Mouse (Mus musculus): ENCODE results near the gene Pdzd2. TPM values are rescaled to one million over a fixed set of nuclear protein-coding genes. Genes with fewer than 3 reads are reported as not detected.
A peak's percentile ranks its signal among the peaks of the same experiment; 100 is the strongest.

Gene Pdzd2
- total RNA-seq, 2 experiments from 2014 or later, result 44.1 to 71.4 TPM

DNA sequence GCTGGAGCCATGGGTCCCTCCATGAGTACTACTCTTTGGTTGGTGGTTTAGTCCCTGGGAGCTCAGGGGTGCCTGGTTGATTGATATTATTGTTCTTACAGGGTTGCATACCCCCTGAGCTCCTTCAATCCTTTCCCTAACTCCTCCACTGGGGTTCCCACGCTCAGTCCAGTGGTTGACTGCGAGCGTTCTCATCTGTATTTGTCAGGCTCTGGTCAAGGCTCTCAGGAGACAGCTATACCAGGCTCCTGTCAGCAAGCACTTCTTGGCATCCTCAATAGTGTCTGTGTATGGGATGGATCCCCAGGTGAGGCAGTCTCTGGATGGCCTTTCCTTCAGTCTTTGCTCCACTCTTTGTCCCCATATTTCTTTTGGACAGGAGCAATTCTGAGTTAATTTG lies 392.8 kb downstream of the Pdzd2 start:
- no peak for DNase-seq

DNA sequence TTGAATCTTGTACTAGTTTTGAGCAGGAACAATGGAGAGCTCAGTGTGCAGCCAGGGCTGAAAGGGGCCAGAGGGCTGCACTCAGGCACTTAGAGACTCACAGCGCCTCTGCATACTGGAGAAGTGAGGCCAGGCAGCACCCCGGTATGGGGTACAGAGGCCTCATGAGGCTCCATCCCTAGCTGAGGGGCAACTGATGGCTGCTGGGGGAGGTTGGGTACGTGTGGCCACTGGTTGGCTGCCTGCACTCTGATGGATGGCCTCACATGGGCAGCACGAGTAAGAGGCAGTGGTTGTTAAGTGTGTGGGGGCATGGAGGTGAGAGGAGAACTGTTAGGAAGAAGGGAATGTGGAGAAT lies 398.3 kb downstream of the Pdzd2 start:
- no peak for DNase-seq

DNA sequence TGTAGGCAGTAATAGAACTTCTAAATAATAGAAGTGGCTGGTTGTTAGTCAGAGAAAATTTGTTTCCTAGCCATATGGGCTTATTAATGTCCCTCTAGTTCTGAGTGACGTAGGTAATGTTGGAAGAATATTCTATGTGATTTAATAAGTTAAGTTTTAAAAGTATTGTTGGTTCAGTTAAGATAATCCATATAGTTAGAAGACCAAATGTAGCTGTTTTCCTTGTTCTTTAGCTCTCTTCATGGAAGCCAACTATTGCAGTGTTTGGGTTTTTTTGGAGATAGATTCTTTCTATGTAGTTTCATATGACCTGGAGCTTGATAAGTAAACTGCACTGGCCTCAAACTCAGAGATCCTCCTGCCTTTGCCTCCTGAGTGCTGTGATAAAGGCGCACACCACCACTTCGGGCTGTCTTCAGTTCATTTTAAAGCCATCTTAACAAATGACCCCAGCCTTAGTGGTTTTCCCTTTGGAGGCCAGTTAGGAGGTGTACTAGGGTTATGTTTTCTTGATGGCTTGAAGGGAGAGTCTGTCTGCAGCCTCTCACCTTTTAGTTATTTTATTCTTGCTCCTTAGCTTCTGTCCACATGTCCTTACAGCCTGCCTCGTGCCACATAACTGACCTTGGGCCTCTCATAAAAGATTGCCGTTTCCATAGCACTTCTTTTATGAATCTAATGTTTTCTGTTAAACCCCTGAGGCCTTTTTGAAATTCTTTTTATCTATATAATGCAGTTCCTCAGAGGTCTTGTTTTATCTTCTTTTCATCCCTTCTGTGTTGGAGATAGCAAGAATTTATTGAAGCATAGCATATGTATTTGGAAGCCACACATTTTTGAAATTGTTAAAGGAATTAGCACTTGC lies 399.0 kb downstream of the Pdzd2 start:
- DNase-seq, result no peak

DNA sequence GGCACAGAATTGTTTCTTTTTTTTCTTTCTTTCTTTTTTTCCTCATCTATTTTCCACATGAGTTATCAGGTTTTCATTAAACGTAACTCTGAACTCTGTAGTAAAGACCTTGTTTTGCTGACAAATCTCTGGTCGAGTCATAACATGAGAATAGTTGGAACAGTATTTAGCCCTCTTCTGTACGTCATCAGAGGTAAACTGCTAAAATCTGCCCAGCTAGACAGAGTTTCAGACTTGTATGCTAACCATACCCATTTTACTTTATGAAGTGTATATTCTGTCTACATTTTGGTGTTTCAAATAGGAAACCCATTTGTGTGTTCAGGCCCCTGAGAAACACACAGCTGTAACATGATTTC lies 402.0 kb downstream of the Pdzd2 start:
- DNase-seq, result no peak

DNA sequence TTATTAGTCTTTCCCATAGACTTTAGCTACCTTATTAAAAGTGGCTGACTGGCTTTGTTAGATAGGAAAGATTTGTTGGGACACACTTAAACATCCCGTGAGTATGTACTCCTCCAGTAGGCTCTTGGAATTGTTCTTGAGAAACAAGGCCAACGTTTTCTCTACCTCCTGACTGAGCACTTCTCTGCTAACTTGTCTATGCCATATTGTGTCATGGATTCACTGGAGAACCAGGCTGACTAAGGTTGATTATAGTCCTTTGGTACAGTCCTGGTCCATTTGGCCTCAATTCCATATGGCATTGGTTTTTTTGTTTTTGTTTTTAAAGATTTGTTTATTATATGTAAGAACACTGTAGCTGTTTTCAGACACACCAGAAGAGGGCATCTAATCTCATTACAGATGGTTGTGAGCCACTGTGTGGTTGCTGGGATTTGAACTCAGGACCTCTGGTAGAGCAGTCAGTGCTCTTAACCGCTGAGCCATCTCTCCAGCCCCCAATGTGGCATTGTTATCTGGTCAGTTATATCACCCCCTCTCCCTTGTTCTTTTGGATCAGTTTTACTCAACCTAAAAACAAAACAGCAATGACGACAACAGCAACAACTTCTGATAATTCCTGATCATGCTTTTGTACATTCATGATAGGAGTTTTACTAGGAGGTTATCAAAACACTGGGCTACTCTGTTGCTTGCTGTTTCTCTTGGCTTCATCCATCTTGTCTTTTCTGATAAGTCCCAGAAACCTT lies 402.5 kb downstream of the Pdzd2 start:
- DNase-seq, result no peak

DNA sequence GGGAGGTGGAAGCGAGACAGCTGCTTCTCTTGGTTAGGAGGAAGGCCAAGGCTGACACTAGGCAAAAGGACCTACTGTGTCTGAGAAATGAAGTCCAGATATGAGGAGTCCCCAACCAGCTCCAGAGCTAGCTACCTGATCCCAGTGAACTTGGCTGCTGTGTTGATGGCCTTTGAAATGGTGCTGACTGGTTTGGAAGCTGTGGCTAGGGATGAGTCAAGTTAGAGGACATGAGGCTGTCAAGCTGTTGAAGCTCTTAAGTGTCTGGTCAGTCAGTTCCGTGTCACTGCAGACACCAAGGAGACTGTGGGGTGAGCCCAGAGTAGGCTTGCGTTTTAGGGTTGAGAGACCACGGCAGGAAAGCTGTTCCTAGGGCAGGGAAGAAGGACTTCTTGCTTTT lies 405.3 kb downstream of the Pdzd2 start:
- no peak for DNase-seq

DNA sequence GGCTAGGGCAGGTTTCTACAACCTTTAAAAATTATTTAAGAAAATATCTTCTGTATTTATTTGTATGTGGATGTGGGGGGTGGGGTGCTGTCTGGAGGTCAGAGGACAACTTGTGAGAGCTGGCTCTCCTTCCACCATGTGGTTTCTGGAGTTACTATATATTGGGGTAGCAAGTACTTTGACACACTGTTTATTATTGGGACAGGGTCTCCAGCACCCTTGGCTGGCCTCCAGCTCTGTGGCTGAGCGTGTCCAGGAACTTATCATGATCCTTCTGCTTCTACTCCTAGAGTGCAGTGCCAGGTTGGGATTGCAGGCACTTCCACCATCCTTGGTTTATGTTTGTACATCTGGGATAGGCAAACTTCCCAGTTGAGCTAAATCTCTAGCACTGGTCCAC lies 408.4 kb downstream of the Pdzd2 start:
- DNase-seq, result no peak

DNA sequence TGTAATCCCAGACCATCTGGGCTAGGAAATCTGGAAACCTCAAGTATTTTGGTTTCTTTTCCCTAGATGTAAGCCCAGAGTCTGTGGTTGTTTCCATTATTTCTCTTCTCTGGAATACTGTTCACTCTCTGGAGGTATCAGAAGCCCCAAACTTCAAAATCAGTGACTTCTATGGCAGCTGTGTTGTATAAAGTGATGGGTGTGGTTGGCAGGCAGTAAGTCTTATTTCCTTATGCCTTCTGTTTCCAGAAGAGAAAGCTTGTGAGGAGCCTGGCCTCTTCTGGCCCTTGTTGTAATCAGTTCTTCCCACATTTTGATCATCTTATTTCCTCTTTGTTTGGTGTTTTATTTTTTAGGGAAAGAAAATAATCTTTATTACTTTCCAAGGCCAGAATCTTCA lies 408.8 kb downstream of the Pdzd2 start:
- DNase-seq, result no peak

DNA sequence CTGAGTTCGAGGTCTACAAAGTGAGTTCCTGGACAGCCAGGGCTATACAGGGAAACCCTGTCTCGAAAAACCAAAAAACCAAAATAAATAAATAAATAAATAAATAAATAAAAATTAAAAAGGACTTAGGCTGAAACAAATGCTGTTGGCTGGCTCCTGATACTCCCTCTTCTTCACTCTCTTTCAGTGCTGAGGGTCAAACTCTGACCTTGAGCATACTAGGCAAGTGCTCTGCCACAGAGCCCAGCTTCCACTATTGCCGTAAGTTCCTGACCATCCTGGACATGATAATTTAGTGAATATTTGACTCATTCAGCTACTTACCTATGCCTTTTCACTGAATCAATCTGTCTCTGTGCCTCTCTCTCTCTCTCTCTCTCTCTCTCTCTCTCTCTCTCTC lies 409.3 kb downstream of the Pdzd2 start:
- no peak for DNase-seq

DNA sequence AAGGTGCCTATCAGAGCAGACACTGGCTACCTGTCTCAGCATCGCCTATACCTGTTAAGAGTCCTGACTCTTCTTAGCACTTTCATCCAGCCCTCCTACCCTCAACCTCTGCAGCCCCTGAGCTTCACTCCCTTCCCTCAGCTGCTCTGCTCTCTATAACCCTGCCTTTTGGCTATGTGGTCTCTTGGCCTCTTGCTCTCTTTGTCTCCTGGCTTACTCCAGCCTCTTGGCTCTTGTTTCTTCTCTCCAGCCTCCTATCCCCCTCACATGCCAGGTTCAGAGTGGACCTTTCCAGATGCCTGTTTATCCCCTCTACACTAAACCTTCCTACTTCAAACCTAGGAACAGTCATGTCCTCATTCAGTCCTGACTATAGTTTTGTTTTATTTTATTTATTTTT lies 415.4 kb downstream of the Pdzd2 start:
- no peak for DNase-seq

DNA sequence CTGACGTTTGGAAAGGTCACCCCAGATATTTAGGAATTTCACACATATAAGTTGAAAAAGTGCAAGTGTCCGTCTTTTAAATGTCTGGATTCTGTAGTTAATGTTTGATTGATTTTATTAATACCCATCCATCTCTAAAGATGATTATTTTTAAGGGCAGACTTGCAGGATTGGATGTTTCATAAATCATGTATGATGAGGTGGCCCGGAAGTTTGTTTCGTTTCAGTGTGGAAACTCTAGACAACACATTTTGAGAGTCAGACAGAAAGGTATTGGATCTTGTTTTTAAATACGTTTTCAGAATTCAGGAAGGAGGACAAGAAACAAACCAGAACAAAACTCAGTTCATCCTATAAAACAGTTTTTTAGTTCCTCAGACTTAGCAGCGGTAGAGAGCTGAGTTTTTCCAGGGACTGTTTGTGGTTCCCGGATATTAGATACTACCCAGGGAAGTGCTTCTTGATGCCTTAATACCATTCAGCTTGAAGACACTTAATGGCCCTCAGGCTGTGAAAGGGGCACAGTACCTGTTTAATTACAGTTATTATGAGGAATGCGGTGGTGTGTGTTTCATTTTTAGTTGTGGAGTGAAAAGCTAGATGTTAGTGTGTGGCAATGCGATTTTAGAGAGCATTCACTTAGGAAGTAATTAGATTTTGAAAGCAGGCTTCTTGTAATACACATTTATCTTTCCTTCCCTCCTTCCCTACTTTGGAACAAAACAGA lies 416.9 kb downstream of the Pdzd2 start:
- no peak for DNase-seq

DNA sequence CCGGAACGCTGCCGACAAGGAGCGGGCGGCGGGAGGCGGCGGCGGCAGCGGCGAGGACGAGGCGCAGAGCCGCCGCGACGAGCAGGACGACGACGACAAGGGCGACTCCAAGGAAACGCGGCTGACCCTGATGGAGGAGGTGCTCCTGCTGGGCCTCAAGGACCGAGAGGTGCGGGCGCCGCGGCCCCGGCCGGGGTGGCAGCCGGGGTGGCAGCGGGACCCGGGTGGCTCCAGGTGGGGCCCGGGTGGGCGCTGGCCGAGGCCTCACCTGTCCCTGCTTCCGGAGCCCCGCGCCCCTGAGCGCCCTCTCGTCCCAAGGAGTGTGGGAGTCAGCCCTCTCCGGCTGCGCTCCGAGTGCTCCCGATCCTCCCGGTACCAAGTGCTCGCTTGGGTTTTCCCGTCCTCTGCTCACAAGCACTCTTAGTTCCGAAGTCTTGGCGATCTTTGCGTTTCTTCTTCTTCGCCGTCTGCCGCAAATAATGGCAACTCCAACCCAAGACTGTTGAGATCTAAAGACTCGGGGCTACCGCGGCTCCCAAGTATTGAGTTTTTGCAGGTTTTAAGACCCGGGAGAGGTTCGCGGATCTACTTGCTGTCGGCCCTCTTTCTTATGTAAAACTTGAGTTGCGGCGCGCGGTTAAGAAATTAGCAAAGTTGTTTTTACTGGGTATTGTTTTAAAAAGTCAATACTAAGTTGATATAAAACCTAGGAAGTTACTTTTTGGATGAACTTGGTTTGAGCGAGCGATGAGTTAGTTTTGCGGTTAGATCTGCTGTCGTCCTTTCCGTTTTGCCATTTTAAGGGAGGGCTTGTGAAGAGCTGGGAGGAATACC lies 417.7 kb downstream of the Pdzd2 start, which contains the start of gene 1810049J17Rik:
TSS of gene 1810049J17Rik (minus strand) at position 112 of the 834 bp plus-strand sequence.
- DNase-seq, result peak; percentile 33 to 35

DNA sequence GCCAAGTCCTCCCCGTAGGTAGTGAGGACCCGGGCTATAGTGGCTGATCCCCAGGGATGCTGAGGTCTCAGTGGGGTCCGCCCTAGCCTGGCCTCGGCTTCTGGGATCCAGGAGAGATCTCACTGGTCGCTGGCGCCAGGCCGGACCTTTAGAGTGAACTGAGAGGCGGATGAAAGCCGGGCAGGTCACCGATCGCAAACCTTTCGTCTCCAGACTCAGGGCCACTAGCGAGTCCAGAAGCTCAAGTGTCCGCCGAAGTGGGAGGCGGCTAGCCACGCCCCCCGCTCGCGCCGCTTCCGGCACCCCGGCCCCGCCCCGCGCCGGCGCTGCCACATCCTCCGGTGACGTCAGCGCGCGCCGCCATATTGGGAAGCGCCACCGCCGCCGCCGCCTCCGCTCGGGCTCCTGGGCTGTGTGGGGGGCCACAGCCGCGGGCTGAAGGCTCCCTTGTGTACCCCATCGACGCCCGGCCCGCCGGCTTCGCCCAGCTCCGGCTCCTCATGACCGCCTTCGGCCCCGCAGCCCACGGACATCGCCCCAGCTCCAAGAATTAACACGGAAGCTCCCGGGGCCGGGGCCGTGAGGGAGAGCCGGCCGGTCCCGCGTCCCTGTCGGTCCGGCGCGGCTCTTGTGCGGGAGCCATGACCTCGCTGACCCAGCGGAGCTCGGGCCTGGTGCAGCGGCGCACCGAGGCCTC lies 418.5 kb downstream of the Pdzd2 start, which contains the start of gene Golph3:
TSS of gene Golph3 (plus strand) at position 360 of the 697 bp plus-strand sequence.
- peak; percentile 92 to 93 for DNase-seq

DNA sequence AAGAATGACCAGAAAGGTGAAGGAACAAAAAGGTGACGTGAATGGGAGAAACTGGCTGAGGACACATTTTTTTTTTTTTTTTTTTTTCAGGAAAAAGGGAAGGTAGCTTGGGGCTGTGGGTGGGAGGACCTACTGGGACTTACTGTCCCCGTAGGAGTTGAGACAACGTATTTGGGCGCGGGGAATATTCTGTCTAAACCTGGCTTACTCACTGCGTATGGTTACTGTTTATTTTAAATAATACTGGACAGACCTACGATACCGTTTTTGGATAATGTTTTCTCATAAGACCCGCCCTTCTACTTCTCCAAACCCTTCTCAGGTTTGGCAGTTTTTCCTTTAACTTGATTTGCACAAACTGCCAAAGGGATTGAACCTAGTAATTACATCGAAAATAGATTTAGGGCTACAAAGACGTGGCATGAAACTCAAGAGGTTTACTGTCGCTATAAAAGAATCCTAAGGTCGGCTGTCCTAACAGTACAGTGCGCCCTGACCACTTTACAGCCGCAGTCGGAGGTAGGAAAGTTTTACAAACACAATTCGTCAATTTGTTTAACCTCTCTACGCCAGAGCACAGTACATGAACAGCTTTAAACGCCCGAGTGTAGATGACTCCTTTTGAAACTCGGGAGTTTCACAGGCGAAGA lies 419.2 kb downstream of the Pdzd2 start:
- DNase-seq, result no peak

DNA sequence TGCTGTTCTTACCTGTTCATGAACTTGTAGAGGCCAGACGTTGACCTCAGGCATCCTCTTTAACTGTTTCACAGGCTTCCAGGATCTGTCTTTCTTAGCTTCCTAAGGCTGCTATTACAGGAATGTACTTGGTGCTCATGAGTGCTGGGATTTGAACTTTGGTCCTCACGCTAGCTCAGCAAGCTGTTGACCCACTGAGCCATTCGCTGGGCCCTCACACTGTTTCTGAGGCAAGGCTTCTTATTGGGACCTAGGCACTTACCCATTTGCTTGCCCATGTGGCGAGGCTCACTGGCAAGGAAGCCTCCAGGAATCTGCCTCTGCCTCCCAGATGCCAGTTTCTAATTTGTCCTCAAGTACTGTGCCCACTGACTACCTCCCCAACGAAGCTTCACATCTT lies 419.8 kb downstream of the Pdzd2 start:
- no peak for DNase-seq

DNA sequence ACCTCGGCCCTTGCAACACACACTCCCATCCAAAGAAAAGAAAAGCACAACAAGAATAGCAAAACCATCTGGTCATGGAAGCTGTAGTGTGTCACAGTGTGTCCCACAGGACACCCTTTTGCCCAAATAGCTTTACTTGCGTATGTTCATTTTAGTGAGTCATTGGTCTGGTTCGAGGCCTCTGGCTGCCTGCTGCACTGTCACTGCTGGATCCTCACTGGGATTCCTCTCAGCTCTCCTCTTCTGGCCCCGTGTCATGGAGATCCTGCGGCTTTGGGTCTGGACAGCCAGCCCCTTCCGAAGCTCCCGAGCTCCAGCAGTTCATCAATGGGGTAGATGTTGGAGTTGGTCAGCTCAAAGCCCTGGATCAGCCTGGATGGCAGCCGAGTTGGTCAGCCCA lies 421.3 kb downstream of the Pdzd2 start:
- no peak for DNase-seq

DNA sequence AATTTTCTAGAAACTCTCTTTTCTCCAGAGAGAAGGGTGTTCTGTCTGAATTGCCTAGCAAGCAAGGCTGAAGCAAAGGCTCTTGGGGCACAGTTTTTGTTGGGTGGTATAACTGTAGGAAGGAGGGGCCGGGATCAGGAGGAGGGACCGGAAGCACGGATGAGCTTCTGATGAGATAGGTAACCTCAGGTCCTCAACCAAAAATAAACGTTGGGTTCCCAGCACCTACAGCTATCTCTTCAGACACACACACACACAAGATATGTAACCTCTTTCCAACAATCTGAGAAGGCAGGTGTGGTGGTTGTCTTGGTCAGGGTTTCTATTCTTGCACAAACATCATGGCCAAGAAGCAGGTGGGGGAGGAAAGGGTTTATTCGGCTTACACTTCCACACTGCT lies 422.4 kb downstream of the Pdzd2 start:
- no peak for DNase-seq

DNA sequence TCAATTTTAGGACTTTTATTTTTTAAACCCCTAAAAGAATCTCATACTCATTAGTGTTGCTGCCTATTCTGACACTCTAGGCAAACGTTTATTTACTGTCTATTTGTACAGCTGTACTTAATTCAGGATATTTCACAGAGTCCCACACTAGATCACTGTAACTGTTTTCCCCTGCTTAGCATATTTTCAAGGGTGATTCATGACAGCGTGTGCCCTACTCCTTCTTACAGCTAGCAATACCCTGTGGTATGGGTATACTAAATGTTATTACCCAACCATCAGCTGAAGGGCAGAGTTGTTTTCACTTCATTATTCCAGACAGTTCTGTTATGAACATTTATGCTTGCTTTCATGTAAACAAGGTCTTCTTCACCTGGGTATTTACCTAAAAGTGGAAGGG lies 423.7 kb downstream of the Pdzd2 start:
- no peak for DNase-seq

DNA sequence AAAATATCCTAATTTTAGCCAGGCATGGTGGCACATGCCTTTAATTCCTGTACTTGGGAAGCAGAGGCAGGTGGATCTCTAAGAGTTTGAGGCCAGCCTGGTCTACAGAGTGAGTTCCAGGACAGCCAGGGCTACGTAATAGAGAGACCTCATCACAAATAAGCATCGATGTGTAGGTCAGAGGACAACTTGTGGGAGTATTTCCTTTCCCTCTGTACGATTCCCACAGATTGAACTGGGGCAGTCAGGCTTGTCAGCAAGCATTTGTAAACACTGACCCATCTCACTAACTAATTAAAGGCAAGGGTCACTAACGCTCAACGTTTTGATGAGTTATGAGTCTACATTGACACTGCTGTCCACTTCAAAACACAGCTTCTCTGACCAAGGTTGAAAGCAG lies 425.1 kb downstream of the Pdzd2 start:
- no peak for DNase-seq

DNA sequence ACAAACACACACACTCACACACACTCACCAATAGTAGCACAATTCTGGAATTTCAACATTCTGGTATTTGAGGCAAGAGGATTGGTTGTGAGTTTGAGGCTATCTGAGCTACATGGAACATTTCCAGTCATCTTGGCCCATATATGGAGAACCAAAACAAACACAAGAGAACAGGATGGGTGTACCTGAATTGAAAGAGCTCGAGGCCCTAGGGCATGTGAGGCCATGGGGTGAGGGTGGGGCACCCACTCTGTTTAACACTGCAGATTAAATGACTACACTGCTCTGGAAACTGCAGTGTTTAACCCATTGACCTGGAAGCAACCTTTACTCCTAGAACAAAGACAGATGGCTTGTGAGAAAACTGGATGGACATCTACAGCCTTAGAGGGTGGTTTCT lies 426.5 kb downstream of the Pdzd2 start:
- DNase-seq, result no peak

DNA sequence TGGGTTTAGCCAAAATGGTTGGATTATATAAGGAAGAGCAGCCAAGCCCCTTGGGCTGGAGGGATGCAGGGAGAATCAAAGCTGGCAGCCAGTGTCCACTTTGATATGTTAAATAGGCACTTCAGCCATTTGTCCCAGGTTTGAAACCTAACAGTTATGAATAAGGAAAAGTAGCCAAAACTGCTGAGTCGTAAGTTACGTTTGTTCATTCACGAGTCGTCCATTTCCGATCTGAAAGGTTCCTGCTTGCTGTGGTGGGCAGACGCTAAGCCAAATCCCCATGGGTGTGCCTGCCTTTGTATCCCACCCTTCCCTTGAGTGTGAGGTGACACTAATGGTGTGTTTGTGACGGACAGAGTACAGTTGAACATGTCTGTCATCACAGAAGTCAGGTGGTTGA lies 428.3 kb downstream of the Pdzd2 start:
- no peak for DNase-seq
